ENCODE assay signal across 7 mouse cellular contexts in genomic region chr15:32766011-32766701, GRCm38 (mm10).
DNase-seq lines count a peak whose midpoint lies in the region; ATAC-seq and TF ChIP-seq lines count a peak whose summit lies in the region.

No protein-coding gene starts in this region.

- H3K36me3 ChIP-seq in lung, embryonic 14.5 days (ENCODE audit: insufficient read depth): no peaks in the 10 kb centered on the region
- no peaks in the 10 kb centered on the region for H3K36me3 ChIP-seq in kidney, embryonic 16.5 days (ENCODE audit: insufficient read depth, low read length)

- H3K9me3 ChIP-seq in lung, embryonic 14.5 days (ENCODE audit: low read depth, low read length): no peaks in the 10 kb centered on the region
- no peaks in the 10 kb centered on the region for H3K9me3 ChIP-seq in kidney, embryonic 16.5 days (ENCODE audit: low read length)

- ATAC-seq in lung, embryonic 14.5 days (ENCODE audit: insufficient read depth): peak; percentile 73
- peak; percentile 82; the same call in 1 of the 2 replicates for ATAC-seq in kidney, embryonic 16.5 days (ENCODE audit: low FRiP score, low TSS enrichment)

- TF ChIP-seq CTCF in lung, embryonic 14.5 days (IDR thresholded peaks at IDR 0.05; ENCODE audit: low read depth): peak; percentile 89

- H3K4me1 ChIP-seq in lung, embryonic 14.5 days (ENCODE audit: insufficient read depth): no peaks in the 10 kb centered on the region
- no peaks in the 10 kb centered on the region for H3K4me1 ChIP-seq in kidney, embryonic 16.5 days (ENCODE audit: insufficient read depth, low read length)

- peak; percentile 83 for DNase-seq in lung, embryonic 14.5 days
- DNase-seq in lung, adult 18-20 months: no peak
- peak; percentile 41 for DNase-seq in adrenal gland, postnatal 14 days
- DNase-seq in embryo, embryonic 9.5 days (ENCODE audit: extremely low spot score): peak; percentile 48
- DNase-seq in retina, adult 2 months (ENCODE audit: low read depth, low spot score): peak; percentile 18
- DNase-seq in thymus, postnatal 4 days: no peak

- no peak overlapping the region for H3K27ac ChIP-seq in lung, embryonic 14.5 days (ENCODE audit: low read depth)
- no peak overlapping the region for H3K27ac ChIP-seq in kidney, embryonic 16.5 days (ENCODE audit: low read length)

- H3K27me3 ChIP-seq in lung, embryonic 14.5 days (ENCODE audit: insufficient read depth, low read length): no peaks in the 10 kb centered on the region
- no peaks in the 10 kb centered on the region for H3K27me3 ChIP-seq in kidney, embryonic 16.5 days (ENCODE audit: insufficient read depth, low read length)

- H3K4me3 ChIP-seq in lung, embryonic 14.5 days (ENCODE audit: low read depth, low read length): no peak overlapping the region
- H3K4me3 ChIP-seq in kidney, embryonic 16.5 days (ENCODE audit: low read length): no peak overlapping the region

- H3K9ac ChIP-seq in lung, embryonic 14.5 days: no peak overlapping the region
- H3K9ac ChIP-seq in kidney, embryonic 16.5 days (replicated peaks; ENCODE audit: low read length): no peak overlapping the region

- WGBS in lung, embryonic 14.5 days: 6% methylated on average over 4 of the region's 4 CpGs
- 11% methylated on average over 4 of the region's 4 CpGs for WGBS in kidney, embryonic 16.5 days

- H3K4me2 ChIP-seq in lung, embryonic 14.5 days: no peak overlapping the region
- no peak overlapping the region for H3K4me2 ChIP-seq in kidney, embryonic 16.5 days (replicated peaks; ENCODE audit: low read depth, low read length)

Comparison
In these comparisons a context has a peak if more than half of its experiments do, and no peak if none do; other contexts are left out.
1. DNase-seq: peak in lung, embryonic 14.5 days (single experiment), adrenal gland, postnatal 14 days (single experiment), embryo, embryonic 9.5 days (single experiment) and retina, adult 2 months (single experiment); none in lung, adult 18-20 months (0 of 2) and thymus, postnatal 4 days (single experiment).